Mouse (Mus musculus) liver, embryonic 14.5 days (tissue): ENCODE results near the gene Gm11492. TPM values are rescaled to one million over a fixed set of nuclear protein-coding genes. Genes with fewer than 3 reads are reported as not detected.

Source experiments
- ATAC-seq: fragments of 200-750 bp; cut with Nextera tagmentation; 2 replicates; pipeline ENCODE4 v1.8.0; 2017; ENCODE audit warnings: moderate number of reproducible peaks, mild to moderate bottlenecking, moderate library complexity; ENCODE audit not compliant: insufficient read depth
- DNase-seq, 3 experiments: peaks; one replicate each; pipeline ENCODE4 v3.0.0-alpha.2; 2012 to 2013; ENCODE audit warnings: low read depth in 3 of 3, low spot score in 3 of 3
- H3K27ac ChIP-seq: fragments of 300-500 bp; sonication (generic); 2 replicates; pipeline ENCODE4 v1.5.1; 2014; ENCODE audit warnings: moderate library complexity, mild to moderate bottlenecking, control low read depth, inconsistent platforms
- H3K27me3 ChIP-seq: fragments of 300-500 bp; sonication (generic); 2 replicates; pipeline ENCODE4 v1.6.1; 2014; ENCODE audit warnings: mild to moderate bottlenecking, low read length, moderate library complexity; ENCODE audit not compliant: control insufficient read depth, insufficient read depth
- H3K36me3 ChIP-seq: fragments of 300-500 bp; sonication (generic); replicated peaks from 2 replicates; pipeline ENCODE4 v1.6.1; 2014; ENCODE audit warnings: low read depth; ENCODE audit not compliant: control insufficient read depth, insufficient read depth
- H3K4me1 ChIP-seq, 2 experiments: fragments of 200-500 bp in 1 of 2; fragments of 300-500 bp in 1 of 2; sonication (generic) in 1 of 2; replicated peaks; 2 replicates each; pipeline ENCODE4 v1.6.1; 2012 to 2014; ENCODE audit warnings: antibody characterized with exemption in 1 of 2, inconsistent platforms in 1 of 2, low read length in 1 of 2; ENCODE audit not compliant: control insufficient read depth in 2 of 2, insufficient read depth in 2 of 2
- H3K4me2 ChIP-seq: fragments of 300-500 bp; sonication (generic); 2 replicates; pipeline ENCODE4 v1.6.1; 2014; ENCODE audit warnings: low read depth, mild to moderate bottlenecking, control low read depth, moderate library complexity
- H3K4me3 ChIP-seq, 2 experiments: fragments of 200-500 bp in 1 of 2; fragments of 300-500 bp in 1 of 2; sonication (generic) in 1 of 2; 2 replicates each; pipeline ENCODE4 v1.5.1; 2012 to 2014; ENCODE audit warnings: low read depth in 2 of 2, low read length in 2 of 2, mild to moderate bottlenecking in 2 of 2, control low read depth in 1 of 2, inconsistent platforms in 1 of 2, moderate library complexity in 1 of 2; ENCODE audit not compliant: insufficient read depth in 1 of 2
- H3K9ac ChIP-seq: fragments of 300-500 bp; sonication (generic); replicated peaks from 2 replicates; pipeline ENCODE4 v1.6.1; 2014; ENCODE audit warnings: mild to moderate bottlenecking, control low read depth, moderate library complexity
- H3K9me3 ChIP-seq: fragments of 300-500 bp; sonication (generic); 2 replicates; pipeline ENCODE4 v1.6.1; 2016; ENCODE audit warnings: low read length, mixed read lengths; ENCODE audit not compliant: control insufficient read depth
- CTCF ChIP-seq: IDR thresholded peaks from 2 replicates; pipeline ENCODE4 v1.5.1; 2016; ENCODE audit warnings: antibody characterized with exemption, low read depth, control low read depth
- EP300 ChIP-seq: IDR thresholded peaks from 2 replicates; pipeline ENCODE4 v1.6.1; 2016; ENCODE audit warnings: antibody characterized with exemption, low read depth
- WGBS: fragments of 180-500 bp; shearing (Covaris S2); extraction: QIAGEN DNeasy Blood & Tissue Kit; methylation state at CpG from one replicate; pipeline ENCODE4 v1.1.7; 2014; ENCODE audit not compliant: insufficient replicate concordance; 5-methylcytosine and 5-hydroxymethylcytosine counted together
- polyA plus RNA-seq, 2 experiments: library from polyadenylated mRNA; depleted of rRNA in 1 of 2; stranded (reverse) in 1 of 2; unstranded in 1 of 2; fragments of >200 nt; fragmentation: Nextera tagmentation in 1 of 2; extraction: Ambion mirVana in 1 of 2; gene quantifications; 2 replicates each; pipeline versions ENCODE4 v1.2.1 to v1.2.3; 2012 to 2014

Gene Gm11492
- polyA plus RNA-seq, 2 experiments: not detected

- ATAC-seq: no peak
- H3K4me1 ChIP-seq: peaks cover 7 to 9% of the 10 kb centered on the region in 2 experiments
- no peak for TF ChIP-seq EP300
- no peak for TF ChIP-seq CTCF
- H3K4me3 ChIP-seq: no peak overlapping the region
- no peaks in the 10 kb centered on the region for H3K36me3 ChIP-seq
- no peak overlapping the region for H3K27ac ChIP-seq
- no peak overlapping the region for H3K4me2 ChIP-seq
- no peaks in the 10 kb centered on the region for H3K27me3 ChIP-seq
- H3K9me3 ChIP-seq: no peaks in the 10 kb centered on the region
- DNase-seq: no peak
- 81% methylated on average over 5 of the region's 5 CpGs for WGBS
- H3K9ac ChIP-seq: no peak overlapping the region
These were observed 20.9 kb downstream of the Gm11492 start for GRCm38 (mm10) chr11:87587211-87587874.

GRCm38 (mm10) chr11:87589605-87590004, 23.2 kb downstream of the Gm11492 start:
- no peak for TF ChIP-seq CTCF
- no peak for TF ChIP-seq EP300
- Histone ChIP-seq H3K27me3 (no peaks in the 10 kb centered on the region), H3K4me3 (no peak overlapping the region), H3K9ac (no peak overlapping the region), H3K4me2 (no peak overlapping the region), H3K9me3 (no peaks in the 10 kb centered on the region), H3K27ac (no peak overlapping the region), H3K4me1 (peaks cover 16 to 27% of the 10 kb centered on the region in 2 experiments), H3K36me3 (no peaks in the 10 kb centered on the region)
- no peak for DNase-seq
- no peak for ATAC-seq
- 84% methylated on average over 8 of the region's 8 CpGs for WGBS

- Histone ChIP-seq H3K4me1 (peaks cover 25 to 32% of the 10 kb centered on the region in 2 experiments), H3K4me3 (peak overlapping the region; percentile 80 to 88), H3K4me2 (peak overlapping the region; percentile 85), H3K36me3 (no peaks in the 10 kb centered on the region), H3K27ac (peak overlapping the region; percentile 85), H3K9ac (peak overlapping the region; percentile 87), H3K27me3 (no peaks in the 10 kb centered on the region), H3K9me3 (no peaks in the 10 kb centered on the region)
- ATAC-seq (no peak), DNase-seq (no peak)
- TF ChIP-seq EP300 (no peak), CTCF (no peak)
- WGBS: 2% methylated on average over 25 of the region's 25 CpGs
These were observed 24.5 kb downstream of the Gm11492 start for GRCm38 (mm10) chr11:87590841-87591525.

- Histone ChIP-seq H3K4me1 (peaks cover 27 to 34% of the 10 kb centered on the region in 2 experiments), H3K4me2 (peak within 1 kb of the TSS; percentile 94), H3K27ac (peak within 1 kb of the TSS; percentile 85), H3K9me3 (no peaks in the 10 kb centered on the region), H3K9ac (peak within 1 kb of the TSS; percentile 87), H3K27me3 (no peaks in the 10 kb centered on the region), H3K4me3 (peak within 1 kb of the TSS; percentile 80 to 88), H3K36me3 (no peaks in the 10 kb centered on the region)
- WGBS: 0% methylated on average over 61 of the region's 61 CpGs
- DNase-seq (peak; percentile 100), ATAC-seq (peak; percentile 96)
- TF ChIP-seq EP300: no peak
- TF ChIP-seq CTCF: no peak; the same call in none of the 2 replicates
These were observed 25.3 kb downstream of the Gm11492 start, which contains the start of gene Mtmr4 for GRCm38 (mm10) chr11:87591526-87592353. Gene Mtmr4 (plus strand): TSS chr11:87592162.
